Mouse (Mus musculus): ENCODE measurements around the gene Sos2.
"Not testable (repeated sequence)": the region's sequence is repeated elsewhere in the genome, so short reads cannot be mapped to it uniquely, and the experiment has no call there.

Gene Sos2

DNA sequence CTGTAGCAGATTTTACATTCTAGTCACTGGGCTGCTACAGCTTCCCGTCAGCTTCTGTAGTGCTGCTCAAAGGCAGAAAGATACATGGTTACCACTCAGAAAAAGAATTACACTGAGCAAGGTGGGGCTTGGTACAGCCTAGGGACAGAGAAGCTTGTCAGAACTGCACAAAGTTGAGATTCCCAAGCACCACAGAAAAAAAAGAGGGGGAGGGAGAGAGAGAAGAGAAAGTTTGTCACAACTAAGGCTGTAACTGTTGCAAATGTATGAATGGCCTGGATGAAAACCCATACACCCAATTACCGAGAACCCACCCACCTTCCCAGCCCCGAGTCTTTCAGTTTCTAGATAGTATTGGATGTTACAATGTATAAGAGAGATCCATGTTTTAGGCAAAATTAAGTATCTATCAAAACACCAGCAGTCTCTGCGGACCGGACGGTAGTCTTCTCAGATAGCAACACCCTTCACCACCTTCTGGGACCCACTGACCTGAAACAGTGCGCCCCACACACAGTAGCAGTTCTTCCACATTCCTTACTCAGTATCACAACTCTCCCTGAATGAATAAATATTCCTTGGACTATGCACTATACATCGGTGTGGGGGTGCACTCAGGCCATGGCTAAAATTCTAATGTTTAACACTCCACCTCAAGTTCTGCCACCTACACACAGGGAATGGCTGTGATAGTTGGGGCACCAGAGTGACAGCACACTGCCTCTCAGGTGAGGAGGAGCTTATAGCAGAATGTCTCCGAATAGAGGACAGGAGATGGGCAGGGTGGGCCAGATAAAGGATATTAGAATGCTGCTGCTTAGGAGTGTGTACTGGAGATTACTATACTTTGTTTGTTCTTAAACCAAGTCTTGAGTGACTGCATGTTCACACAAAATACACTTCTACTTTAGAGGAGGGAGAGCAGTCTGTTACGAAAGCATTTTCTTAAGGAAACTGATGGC lies 6.8 kb downstream of the Sos2 start:
- DNase-seq (ENCODE audit: low spot score) = no peak

DNA sequence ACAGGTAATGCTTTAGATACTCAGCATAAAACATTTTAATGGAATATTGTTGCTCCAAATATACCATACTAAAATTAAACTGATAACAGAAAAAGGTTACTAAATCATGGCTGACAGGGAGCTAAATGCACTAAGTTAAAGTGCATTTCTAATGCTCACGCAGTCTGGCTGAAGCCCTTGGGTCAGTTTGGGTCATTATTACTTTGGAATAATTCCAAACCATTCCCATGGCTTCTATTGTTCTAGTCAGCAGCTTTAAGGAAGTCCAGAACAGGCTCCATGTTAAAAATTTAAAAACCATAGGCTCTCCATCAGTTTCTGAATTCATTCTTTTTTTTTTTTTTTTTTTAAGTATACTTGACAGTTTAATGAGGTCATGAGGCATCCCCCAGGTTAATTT lies 7.5 kb downstream of the Sos2 start:
- no peak for DNase-seq (ENCODE audit: low spot score)

DNA sequence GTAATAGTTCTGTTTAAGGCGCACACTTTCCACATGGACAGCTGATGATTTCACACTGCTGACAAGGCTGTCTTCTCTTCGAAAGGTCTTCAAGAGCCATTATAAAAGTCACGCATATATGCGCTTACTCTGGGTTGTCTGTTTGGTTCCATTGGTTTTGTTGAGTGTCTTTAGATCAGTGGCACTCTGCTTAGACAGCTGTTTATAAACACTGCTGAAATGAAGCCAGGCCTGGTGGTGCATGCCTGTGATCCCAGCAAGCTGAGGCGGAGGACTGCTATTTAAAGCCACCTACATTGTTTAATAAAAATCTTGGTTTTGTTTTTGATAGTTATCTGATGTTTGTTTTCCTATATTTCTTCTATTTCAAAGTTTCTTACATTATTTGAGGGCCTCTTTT lies 14.9 kb downstream of the Sos2 start:
- DNase-seq (ENCODE audit: low spot score) = no peak

DNA sequence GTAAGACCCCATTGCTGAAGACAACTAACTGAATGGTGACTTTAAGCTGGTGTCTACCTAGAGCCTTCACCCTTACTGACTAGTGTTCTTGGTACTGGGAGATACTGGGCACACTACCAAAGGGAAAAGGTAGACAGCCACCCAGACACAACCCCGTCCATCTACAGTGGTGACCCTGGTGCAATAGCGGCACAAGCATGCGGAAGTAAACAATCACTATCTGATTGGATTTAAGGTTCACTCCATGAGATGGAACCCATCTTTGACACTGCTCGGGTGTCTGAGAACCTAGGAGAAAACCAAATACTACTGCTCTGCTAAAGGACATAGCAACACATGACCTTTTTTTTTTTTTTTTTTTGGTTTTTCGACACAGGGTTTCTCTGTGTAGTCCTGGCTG lies 20.0 kb downstream of the Sos2 start:
- no peak for DNase-seq (ENCODE audit: low spot score)

DNA sequence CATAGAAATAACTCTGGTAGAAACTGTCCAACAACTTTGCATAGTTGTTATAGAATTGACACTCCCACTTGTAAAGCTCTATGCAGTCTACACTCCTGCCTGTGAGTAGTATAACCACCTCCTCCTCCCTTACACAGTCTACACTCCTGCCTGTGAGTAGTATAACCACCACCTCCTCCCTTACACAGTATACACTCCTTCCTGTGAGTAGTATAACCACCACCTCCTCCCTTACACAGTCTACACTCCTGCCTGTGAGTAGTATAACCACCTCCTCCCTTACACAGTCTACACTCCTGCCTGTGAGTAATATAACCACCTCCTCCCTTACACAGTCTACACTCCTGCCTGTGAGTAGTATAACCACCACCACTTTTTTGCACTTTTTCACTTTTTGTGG lies 27.7 kb downstream of the Sos2 start:
- not testable (repeated sequence) for DNase-seq (ENCODE audit: low spot score)

DNA sequence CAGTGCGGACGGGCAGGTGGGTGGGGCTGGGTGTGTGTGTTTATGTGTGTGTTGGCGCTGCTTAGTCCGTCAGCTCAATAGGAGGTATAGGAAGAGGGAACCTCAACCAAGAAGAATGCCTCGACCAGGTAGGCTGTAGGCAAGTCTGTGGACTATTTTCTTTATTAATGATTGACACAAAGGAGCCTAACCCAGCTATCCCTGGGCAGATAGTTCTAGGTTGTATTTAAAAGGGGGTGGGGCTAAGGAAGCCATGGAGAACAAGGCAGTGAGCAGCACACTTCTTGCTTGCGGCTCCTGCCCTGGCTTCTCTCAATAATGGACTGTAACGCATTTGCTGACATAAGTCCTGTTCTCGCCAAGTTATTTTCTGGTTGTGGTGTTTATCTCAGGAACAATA lies 32.1 kb downstream of the Sos2 start:
- no peak for DNase-seq (ENCODE audit: low spot score)

DNA sequence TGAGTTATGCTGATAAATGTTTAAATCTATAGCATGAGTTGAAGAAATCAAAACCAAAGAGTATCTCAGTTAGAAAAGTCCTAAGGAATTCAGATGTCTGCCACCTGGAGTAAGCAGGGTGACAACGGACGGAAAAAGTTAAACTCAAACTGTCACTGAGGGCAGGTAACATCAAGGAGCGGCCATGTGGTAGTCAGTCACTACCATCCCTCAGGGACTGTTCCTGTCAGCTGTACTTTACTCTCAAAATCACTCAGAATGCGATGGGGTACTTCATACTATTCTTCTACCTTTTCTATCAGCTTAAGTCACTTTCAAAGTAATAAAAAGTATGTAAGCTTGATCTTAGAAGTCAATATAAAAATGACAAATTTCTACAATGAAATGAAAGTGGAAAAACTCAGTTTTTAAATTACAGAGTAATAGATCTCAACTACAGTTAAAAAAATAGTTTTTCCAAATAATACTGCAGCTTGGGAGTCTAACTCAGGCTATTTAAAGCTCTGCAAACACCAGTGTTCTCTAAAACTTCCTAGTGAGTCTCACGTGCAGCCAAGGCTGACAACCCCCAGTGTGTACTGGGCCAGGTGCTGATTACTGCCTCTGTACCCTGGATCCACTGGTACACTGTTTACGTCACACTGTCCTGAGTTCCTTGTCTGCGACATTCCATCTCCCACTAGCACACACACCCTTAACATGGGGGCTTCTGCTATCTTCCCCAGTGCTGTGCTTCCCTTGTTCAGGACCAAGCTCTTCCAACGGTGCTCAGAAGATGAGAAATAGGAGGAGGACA lies 35.6 kb downstream of the Sos2 start:
- DNase-seq (ENCODE audit: low spot score) = no peak

DNA sequence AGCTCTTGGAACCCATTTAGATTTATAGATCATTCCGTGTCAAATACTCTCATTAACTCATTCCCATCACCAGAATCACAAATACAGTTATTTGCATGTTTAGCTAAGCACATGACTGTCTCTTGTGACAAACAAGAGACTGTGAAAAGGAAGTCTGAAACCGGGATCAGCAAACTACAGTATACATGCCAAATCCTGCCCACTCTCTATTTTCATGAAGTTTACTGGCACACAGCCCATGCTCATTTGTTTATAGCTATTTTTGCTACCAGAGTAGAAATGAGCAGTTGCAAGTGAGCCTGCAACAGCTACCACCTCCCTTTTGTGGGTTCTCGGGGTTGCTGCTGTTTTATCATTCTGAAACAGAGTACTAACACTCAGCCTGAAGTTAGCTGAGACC lies 36.8 kb downstream of the Sos2 start:
- no peak for DNase-seq (ENCODE audit: low spot score)

DNA sequence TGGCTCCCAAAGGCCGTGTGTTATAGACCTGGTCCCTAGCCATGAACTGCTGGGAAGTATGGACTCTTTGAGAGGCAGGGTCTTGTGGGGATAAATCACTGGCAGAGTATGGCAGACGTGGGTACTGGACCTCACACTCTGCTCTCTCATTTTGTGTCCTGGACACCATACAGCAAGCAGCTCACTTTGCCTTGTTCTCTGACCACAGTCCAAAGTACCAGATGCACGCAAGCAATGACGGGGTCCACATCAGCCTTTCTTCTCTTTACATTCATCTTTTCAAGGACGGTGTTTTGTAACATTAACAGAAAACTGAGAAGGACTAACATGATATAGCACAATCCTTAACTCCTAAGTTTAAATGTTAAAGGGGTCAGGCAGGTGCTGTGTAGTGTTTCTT lies 38.8 kb downstream of the Sos2 start:
- DNase-seq (ENCODE audit: low spot score) = no peak

DNA sequence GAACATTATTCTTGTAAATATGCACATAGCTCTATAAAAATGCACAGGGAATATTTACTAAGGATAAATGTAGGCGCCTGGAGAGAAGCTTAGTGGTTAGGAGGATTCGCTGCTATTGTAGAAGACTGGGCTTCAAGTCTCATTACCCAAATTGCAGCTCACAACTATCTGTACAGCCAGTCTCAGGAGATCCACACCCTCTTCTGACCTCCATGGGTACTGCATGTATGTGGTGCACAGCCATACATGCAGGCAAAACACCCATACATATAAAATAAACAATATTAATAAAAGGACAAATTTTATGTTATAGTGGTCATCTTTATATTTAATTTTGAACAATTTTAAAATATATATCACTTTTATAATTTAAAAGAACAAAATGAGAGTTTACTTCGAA lies 46.9 kb downstream of the Sos2 start:
- no peak for DNase-seq (ENCODE audit: low spot score)

DNA sequence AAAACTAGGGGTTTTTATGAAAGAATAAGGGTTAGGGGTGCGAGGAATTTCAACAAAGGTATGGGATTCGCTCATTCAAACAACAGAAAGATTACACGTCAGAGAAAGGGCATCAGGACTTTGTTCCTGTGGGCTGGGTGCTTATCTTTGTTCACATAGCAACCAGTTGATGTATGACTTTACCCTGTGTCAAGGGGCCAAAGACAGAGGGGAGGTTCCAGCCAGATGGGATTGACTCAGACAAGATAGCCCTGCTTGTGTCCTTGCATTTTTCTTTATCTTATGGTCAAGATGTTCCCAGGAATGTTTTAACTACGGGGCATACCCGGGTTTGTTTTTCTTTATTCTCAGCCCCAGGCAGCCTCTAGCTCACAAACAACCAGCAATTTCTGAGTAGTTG lies 63.1 kb downstream of the Sos2 start:
- DNase-seq (ENCODE audit: low spot score) = not testable (repeated sequence)

DNA sequence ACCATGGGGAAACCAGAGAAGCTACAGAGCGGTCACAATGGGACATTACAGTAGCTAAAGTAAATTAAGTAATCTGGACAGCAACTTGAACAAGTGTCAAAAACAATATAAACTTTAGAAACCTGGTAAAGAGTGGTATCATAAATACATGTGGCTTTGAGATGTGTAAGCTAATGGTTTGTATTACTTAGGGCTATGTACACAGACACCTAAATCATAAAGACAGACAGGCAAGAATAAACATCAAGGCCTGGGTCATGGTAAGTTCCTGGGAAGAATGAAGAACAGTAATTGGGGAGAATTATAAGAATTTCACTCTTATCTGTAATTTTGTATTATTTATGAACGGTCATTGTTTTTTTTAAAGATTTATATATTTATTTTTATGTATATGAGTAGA lies 77.3 kb downstream of the Sos2 start:
- no peak for DNase-seq (ENCODE audit: low spot score)

DNA sequence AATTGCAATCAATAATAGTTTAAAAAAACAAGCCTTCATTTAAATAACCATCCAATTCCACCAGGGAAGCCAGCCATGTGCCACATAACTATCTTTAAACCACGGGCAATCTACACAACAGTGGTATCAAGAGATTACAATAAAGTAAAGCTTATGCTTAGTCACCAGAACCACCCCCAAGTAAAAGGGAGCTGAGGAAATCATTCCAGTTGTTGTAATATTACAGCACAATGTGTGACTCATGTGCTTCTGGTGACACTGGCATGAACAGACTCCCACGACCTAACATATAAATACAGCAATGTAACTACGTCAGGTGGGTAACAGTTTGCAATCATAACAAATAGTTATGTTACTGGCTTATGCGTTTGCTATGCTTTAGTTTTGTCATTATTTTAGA lies 84.2 kb downstream of the Sos2 start:
- DNase-seq (ENCODE audit: low spot score) = no peak

DNA sequence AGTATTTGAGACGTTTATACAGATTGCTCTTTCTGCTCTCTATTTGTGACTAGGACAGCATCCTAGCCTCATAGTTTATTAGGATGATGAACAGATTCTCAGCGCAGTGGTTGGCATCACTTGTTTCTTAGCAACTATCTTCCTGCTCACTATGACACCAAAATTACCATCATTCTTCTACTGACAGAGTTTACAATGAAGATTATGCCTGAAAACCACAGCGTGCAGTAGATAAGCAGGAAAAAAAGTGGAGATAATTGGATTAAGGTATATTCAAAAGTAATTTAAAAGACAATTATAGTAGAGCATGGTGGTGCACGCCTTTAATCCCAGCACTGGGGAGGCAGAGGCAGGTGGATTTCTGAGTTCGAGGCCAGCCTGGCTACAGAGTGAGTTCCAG lies 88.5 kb downstream of the Sos2 start:
- no peak for DNase-seq (ENCODE audit: low spot score)

DNA sequence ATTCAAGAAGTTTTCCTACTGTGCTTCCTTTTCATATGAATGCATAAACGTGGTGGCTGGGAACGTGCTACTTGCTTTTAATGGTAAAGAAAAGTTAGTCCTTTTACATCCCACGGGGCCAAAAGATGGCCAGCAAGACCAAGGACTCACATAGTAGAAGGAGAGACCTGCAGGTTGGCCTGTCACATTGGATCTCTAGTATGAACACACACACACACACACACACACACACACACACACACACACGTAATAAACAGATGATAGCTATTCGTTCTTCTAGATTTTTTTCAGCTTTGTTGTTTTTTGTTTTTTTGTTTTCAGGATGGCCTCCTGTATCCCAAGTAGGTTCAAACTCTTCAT lies 98.4 kb downstream of the Sos2 start:
- DNase-seq (ENCODE audit: low spot score) = no peak

DNA sequence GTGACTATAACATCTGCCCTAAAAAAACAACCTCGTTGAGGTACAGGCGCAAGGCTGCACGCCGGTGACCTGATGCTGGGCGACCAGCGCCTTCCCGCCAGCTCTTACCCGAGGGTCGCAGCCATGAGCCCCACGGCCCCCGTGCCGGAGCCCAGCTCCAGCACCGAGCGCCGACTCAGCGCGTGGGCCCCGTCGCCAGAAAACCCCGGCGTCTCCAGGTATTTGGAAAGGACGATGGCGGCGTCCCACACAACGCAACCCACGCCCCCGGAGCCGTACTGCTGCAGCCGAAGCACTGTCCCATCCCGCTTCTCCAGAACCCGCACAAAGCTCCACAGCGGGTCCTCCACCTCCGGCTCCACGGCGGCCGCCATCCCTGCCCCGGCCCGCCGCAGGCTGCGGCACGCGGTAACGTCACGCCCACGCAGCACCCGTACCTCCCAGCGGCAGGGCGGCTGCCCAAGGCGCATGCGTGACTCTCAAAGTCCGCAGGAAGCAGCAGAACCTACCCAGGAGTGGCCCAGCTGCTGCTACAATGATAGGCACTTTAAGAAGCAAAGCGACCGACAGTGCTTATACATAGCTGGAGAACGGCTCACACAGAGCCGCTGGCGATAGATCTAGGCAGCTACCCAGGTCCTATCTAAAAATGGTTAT lies 98.9 kb downstream of the Sos2 start, which contains the start of gene Vcpkmt:
Vcpkmt (minus strand) TSS at position 416 of the 657 bp plus-strand sequence.
- DNase-seq (ENCODE audit: low spot score) = peak; percentile 88

DNA sequence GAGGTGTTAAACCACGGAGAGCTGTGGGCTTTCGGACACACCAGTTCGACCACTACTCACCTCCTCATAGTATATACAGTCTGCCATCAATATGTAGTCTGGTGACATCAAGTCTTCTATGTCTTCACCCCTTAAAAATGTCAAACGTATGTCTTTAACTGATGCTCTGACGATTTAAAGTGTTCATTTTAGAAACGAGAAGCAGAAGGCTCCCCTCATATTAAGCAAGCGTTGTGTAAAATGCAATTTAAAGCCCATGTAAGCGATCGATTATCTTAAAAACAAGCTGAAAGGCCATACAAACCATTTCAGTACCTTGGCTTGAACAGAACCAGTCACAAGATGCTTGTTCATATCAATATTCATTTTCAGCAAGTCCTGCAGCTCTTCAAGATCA lies 99.4 kb downstream of the Sos2 start:
- no peak for DNase-seq (ENCODE audit: low spot score)

DNA sequence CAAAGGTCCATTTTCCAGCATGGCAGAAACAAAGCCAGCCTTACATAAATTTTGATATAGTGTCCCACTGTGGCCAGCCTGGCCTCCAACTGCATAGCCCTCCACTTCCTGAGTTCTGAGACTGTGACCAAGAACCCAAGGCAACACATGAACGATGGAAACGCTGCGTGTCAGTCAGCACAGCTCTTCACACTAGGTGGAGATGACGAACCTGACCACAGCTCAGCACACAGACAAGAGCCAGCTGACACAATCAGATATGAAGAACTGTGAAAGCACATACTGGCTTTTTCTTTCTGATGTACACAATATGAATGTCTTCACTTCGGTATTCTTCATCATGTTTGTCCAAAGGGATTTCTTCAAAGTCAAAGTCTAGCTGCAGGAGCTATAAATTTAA lies 102.0 kb downstream of the Sos2 start:
- no peak for DNase-seq (ENCODE audit: low spot score)

DNA sequence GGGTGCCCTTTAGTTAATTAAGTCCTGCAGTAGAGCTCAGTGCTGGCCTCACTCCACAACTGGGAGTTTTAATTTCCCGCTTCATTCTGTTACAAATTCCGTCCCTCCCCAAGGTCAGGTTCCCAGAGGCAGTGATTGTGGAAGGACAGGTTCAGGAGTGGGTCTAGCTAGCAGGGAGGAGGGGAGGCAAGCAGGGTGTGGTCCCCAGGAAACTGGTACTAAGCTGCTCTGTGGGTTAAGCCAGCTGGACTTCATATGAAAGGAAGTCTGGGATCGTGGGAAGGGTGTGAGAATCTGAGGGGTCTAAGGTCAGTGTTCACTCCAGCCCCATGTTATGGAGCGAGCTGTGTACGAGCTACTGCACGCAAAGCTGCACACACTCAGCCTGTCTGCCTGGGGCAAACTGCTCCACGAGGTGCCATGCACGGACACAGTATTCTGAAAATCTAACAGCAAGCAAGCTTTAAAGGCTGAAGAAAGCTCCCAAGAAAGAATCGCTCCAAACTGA lies 105.5 kb downstream of the Sos2 start:
- DNase-seq (ENCODE audit: low spot score) = no peak

DNA sequence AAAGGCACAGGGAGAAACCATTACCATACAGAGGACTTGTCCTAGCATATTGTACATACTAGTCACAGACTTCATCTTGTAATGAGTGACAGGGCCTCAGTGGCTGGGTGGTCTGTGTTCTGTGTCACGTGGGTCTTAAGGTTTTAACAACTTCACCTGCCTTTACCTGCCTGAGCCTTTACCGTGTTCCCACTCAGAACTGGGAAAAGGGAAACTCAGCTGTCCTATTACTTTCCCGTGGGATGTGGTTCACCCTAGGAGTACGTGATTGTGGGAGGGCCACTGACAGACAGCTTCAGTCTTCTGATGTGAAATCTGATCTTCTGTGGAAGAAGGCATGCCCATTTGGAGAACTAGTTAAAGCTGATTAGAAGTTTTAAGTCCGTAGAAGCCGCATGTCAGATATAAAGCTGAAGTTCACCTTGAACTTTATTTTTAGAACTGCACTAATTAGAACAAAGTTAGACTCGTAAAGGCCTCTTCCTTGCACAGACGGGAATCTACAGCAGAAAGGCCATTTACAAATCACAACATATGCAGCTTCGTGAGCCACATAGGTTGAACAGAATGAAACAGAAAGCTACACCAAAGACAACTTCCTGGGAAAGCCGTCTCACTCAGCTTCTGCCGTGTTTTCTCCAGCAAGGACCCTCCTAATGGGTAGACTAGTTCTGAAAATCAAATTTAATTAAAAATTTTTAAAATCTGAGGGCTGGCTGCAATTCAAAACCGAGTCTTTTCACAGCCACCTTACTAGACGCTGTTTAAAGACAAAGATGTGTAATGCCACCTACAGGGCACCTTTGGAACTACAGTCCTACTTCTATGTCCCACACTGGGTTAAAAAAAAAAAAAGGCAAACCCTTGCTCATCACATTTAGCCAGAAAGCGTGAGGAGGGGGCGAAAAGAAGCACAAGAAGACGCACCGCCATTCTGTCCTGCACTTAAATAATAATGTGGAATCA lies 107.5 kb downstream of the Sos2 start:
- no peak for DNase-seq (ENCODE audit: low spot score)

DNA sequence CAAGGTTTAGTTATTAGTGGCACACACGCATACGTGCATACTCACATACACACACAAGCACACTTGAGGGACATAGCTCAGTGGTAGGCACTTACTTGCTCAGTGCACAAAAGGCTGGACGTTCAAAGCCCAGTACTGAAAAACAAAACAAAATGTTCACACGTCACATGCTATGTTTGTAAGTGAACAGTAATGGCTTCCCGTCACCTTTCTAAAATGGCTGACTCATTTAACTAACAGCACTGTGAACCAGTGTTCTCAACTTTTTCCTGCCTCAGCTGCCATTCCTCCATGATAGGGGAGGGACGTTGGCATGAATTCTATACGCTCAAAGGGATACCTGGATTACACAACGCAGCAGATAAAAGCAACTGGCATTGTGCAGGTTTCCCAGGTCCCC lies 108.4 kb downstream of the Sos2 start:
- DNase-seq (ENCODE audit: low spot score) = no peak
